Mouse (Mus musculus) gastrocnemius, postnatal 36 days (tissue): Measurements from ENCODE around the gene Prph2. TPM values are rescaled to one million over a fixed set of nuclear protein-coding genes. Genes with fewer than 3 reads are reported as not detected.

Experiments
- DNase-seq, 2 experiments: peaks; one replicate each; pipeline ENCODE4 v3.0.0; 2022
- intact Hi-C: fragments of 180-260 bp; cut with DNase I; formaldehyde crosslinking; loops from one replicate; pipeline ENCODE4 v1.15.1; 2025
- long read RNA-seq, 2 experiments: library from polyadenylated mRNA; stranded (forward); transcript quantifications; one replicate each; pipeline ENCODE4 v2.0.0; 2021
- total RNA-seq, 2 experiments: library from RNA; stranded (reverse); gene quantifications; 2 replicates each; pipeline ENCODE4 v1.2.3; 2021

Gene Prph2
- total RNA-seq: not detected
- long read RNA-seq, experiment 1: 0 reads
- long read RNA-seq, experiment 2: 0 reads

- intact Hi-C loops: no loop called here
- no peak for DNase-seq
These were observed at the start of gene Prph2 for GRCm38 (mm10) chr17:46910186-46910585. TSS of gene Prph2 (plus strand) at chr17:46910459.

DNA sequence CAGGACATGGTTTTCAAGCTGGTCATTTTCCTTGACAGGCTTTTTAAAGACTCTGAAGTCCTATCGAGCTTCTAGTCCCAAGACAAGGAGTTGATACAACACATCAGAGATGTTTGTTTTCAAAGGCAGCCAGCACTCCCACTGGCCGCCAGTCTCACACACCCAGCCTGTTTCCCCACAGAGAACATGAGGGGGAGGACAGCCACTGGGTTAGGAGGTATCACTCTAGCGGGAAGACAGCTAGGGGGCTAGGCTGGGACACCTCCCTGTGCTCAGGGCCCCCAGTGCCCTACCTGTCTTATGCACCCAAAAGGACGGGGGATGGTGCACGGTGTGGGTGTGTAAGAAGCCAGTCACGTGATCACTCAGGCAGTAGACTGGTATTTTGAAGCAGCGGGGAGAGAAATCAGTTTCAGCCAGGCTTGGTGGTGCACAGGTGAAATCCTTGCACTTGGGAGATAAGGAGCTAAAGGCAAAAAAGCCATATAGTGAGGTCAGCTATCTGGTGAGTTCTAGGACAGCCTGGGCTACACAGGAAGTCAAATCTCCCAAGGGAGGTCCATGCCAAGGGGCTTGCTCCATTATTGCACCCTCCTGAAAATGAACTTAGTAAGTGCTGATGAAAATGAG lies 45.6 kb upstream of the Prph2 start:
- no peak for DNase-seq
- intact Hi-C loops: no loop called here

GRCm38 (mm10) chr17:46866836-46867235 lies 43.4 kb upstream of the Prph2 start:
- no peak for DNase-seq
- intact Hi-C loops: no loop called here

GRCm38 (mm10) chr17:46870204-46870798 lies 40.0 kb upstream of the Prph2 start:
- intact Hi-C loops: no loop called here

DNA sequence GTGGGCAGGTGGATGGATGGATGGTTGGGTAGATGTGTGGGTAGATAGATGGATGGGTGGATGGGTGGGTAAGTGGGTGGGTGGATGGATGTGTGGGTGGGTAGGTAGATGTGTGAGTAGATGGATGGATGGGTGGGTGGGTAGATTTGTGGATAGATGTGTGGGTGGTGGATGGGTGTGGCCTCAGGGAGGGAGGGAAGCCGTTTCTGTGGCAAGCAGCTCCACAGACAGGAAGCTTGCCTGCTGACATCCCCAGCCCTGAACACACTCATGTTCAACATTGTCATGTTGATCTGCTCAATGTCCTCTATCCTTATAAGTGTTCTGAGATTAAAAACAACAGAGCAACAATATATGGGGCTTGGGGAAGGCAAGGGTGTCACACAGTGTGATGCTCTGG lies 39.3 kb upstream of the Prph2 start:
- no peak for DNase-seq
- intact Hi-C loops: no loop called here

More at GRCm38 (mm10) chr17:46870204-46870798, 40.0 kb upstream of the Prph2 start:
- no peak for DNase-seq

- intact Hi-C loops: no loop called here
- no peak for DNase-seq
These were observed 37.5 kb upstream of the Prph2 start for GRCm38 (mm10) chr17:46872806-46873205.

DNA sequence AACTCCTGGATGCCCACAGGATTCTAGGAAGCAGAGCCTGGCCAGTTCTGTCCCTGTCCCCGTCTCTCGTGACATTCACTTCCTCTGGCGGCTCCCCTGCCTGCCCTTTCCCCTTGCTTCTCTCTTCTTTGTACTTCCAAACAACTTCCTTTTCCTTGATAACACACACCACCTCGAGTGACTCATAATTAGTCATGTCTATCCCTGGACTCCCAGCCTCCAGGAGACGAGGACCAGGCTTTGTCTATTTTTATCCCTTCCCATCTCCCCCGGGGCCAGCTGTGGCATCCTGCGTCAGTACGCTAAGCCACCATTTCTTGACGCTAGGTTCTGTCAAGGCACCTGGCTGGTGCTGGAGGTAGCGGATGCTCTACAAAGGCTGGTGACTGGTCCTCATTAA lies 36.1 kb upstream of the Prph2 start:
- intact Hi-C loops: no loop called here
- peak in 1 of 2 experiments; percentile 24 for DNase-seq

- intact Hi-C loops: no loop called here
- no peak for DNase-seq
These were observed 34.6 kb upstream of the Prph2 start for GRCm38 (mm10) chr17:46875626-46876025.

- intact Hi-C loops: no loop called here
- DNase-seq: no peak
These were observed 33.8 kb upstream of the Prph2 start for GRCm38 (mm10) chr17:46876371-46876950.

DNA sequence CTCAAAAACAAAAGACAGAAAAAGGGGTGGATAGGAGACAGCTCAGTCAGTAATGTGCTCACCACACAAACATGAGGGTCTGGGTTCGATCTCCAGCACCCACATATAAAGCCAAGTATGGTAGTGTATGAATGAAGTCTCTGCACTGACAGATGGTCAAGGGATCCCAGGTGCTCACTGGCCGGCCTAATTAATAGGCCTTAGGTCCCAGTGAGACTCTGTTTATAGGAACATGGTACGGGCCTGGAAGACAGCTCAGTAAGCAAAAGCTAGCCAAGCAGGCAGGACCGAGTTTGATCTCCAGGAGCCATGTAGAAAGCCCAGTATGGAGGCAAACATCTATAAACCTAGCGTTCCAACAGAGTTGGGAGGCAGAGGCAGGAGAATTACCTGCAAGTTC lies 33.2 kb upstream of the Prph2 start:
- intact Hi-C loops: no loop called here

GRCm38 (mm10) chr17:46879841-46880311 lies 30.4 kb upstream of the Prph2 start:
- peak; percentile 26 to 67 for DNase-seq
- intact Hi-C loops: loop anchor here (5.0 kb wide), 1 partner anchor 58 kb away; no protein-coding TSS in a partner anchor

More for the DNA sequence above, 33.2 kb upstream of the Prph2 start:
- DNase-seq: no peak

GRCm38 (mm10) chr17:46880322-46880721 lies 29.9 kb upstream of the Prph2 start:
- no peak for DNase-seq
- intact Hi-C loops: loop anchor here (5.0 kb wide), 1 partner anchor 58 kb away; no protein-coding TSS in a partner anchor

- DNase-seq: no peak
- intact Hi-C loops: loop anchor here (5.0 kb wide), 1 partner anchor 59 kb away; no protein-coding TSS in a partner anchor
These were observed 28.5 kb upstream of the Prph2 start for GRCm38 (mm10) chr17:46881728-46882127.

DNA sequence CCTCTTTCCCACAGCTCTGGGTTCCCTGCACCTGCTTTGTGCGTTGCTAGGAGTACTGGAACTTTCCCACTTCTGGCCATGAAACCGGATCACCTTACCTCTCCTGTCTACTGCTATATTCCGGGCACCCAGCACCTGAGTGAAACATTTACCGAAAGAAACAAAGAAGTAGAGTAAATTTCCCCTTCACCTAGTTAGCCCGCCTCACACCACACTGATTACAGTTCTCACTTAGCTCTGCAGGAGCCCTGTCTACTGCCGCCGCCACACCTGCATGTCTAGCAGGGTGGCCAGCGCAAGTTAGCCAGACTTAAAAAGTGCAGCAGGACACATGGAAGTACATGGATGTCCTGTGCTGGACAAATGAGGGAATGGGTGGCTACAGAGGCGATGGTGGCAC lies 27.2 kb upstream of the Prph2 start:
- intact Hi-C loops: loop anchor here (5.0 kb wide), 1 partner anchor 61 kb away; no protein-coding TSS in a partner anchor
- DNase-seq: no peak

DNA sequence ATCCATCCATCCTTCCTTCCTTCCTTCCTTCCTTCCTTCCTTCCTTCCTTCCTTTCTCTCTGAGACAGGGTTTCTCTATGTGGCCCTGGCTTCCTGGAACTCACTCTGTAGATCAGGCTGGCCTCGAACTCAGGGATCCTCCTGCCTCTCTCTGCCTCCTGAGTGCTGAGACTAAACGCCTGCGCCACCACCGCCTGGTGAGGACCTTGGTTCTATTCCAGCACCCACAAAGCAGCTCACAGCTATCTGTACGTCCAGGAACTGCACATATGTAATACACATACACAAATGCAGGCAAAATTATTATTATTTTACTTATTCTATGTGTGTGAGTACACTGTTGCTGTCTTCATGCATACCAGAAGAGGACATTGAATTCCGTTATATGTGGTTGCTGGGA lies 25.5 kb upstream of the Prph2 start:
- intact Hi-C loops: loop anchor here (5.0 kb wide), 2 partner anchors 62 to 102 kb away; partner anchors contain the start of gene Rpl7l1
- DNase-seq: no peak

- intact Hi-C loops: loop anchor here (5.0 kb wide), 1 partner anchor 103 kb away; the partner anchor contains the start of gene Rpl7l1
- no peak for DNase-seq
These were observed 24.9 kb upstream of the Prph2 start for GRCm38 (mm10) chr17:46885218-46885909.

DNA sequence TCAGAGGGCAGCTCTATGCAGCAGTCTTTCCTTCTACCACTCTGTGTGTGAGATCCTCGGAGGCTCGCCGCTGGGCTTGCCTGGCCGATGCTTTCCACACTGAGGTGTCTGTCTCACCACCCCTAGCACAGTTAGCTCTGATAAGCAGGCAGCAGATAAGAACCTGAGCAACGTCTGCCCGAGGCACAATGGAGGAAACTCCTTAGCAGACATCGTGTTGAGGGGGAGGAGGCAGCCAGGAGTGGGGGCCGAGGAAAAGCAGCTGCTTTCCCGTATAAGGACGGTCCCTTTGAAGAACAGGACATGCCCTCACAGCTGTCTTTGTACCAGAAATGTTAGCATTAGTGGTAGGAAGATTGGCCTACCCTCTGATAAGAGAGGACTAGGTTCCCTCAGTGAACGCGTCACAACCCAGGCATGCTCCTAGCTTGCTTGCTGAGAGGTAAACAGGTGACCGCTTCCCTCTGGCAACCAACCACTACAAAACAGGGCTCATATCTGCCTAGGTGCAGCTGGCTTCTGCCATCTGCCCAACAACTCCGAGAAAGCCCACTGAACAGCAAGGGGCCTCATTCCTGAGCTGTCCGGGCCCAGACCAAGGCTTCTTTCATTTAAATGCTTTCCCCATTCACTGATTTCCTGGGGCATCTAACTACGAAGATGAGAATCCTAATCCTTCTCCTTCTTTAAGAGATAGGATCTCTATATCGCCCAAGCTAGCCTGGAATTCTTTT lies 24.2 kb upstream of the Prph2 start:
- no peak for DNase-seq
- intact Hi-C loops: loop anchor here (2.0 to 5.0 kb wide), 2 partner anchors 25 to 104 kb away; partner anchors contain the start of gene Rpl7l1

GRCm38 (mm10) chr17:46888511-46889212 lies 21.6 kb upstream of the Prph2 start:
- intact Hi-C loops: loop anchor here (5.0 kb wide), 1 partner anchor 106 kb away; the partner anchor contains the start of gene Rpl7l1
- no peak for DNase-seq

DNA sequence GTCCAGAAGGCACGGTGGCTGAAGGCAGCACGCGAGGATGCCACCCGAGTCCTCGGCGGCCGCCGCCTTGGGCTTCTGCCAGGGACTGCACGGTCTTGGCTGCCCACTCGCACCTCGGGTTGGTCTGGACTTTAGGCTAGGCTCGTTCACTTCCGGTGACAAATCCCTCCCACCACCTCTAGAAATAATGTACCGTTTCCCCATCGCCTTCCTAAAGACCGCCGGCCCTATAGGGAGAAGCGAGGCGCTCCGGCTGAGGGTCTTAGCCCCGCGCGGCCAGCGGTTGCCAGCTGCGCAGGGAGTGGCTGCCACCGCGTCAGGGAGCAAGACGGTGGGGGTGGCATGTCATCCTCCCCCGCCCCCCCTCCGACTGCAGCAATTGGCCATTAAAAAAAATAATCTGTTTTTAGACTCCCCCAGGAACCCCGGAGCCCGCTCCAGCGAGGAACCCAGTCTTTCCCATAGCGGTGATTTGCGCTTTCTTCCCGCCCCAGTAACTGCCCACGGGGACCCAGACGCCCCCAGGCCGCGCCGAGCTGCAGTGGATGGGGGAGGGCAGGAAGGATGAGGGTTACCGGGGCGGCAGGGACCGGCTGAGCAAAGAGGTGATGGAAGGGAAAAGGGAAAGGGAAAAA lies 20.7 kb upstream of the Prph2 start:
- intact Hi-C loops: loop anchor here (5.0 kb wide), 2 partner anchors 37 to 107 kb away; partner anchors contain the start of gene Rpl7l1
- DNase-seq: peak; percentile 76 to 77
